Mouse (Mus musculus): ENCODE data around the gene Esr1.

- TF ChIP-seq CTCF (IDR thresholded peaks at IDR 0.05; ENCODE audit: low read depth), result no peak
- TF ChIP-seq EP300 (IDR thresholded peaks at IDR 0.05; ENCODE audit: low read depth), result no peak
Observed at GRCm38 (mm10) chr10:4875076-4875737, 263.8 kb downstream of the Esr1 start.
